Mouse (Mus musculus) myocyte (in vitro differentiated cells): ENCODE results near the gene Trim26. TPM values are rescaled to one million over a fixed set of nuclear protein-coding genes. Genes with fewer than 3 reads are reported as not detected.
A peak's percentile ranks its signal among the peaks of the same experiment; 100 is the strongest.
"Not testable (repeated sequence)": the region's sequence is repeated elsewhere in the genome, so short reads cannot be mapped to it uniquely, and the experiment has no call there.

ENCODE experiments used
- H3K27me3 ChIP-seq: one replicate; pipeline ENCODE4 v1.6.1; 2011; ENCODE audit not compliant: control insufficient read depth, insufficient read depth, insufficient read length
- H3K36me3 ChIP-seq: one replicate; pipeline ENCODE4 v1.6.1; 2011; ENCODE audit not compliant: control insufficient read depth, insufficient read depth
- H3K4me2 ChIP-seq: one replicate; pipeline ENCODE4 v1.6.1; 2011; ENCODE audit warnings: low read depth, control low read depth
- H3K4me3 ChIP-seq: one replicate; pipeline ENCODE4 v1.5.1; 2011; ENCODE audit warnings: mild to moderate bottlenecking, control low read depth, moderate library complexity
- H3K79me2 ChIP-seq: one replicate; pipeline ENCODE4 v1.6.1; 2011; ENCODE audit not compliant: control insufficient read depth, insufficient read depth
- H3ac ChIP-seq: one replicate; pipeline ENCODE4 v1.6.1; 2011; ENCODE audit not compliant: control insufficient read depth, insufficient read length
- CEBPB ChIP-seq: IDR thresholded peaks from 2 replicates; pipeline ENCODE4 v1.6.1; 2011; ENCODE audit warnings: mild to moderate bottlenecking, moderate library complexity; ENCODE audit not compliant: poor library complexity, insufficient read depth, severe bottlenecking
- E2F4 ChIP-seq: IDR thresholded peaks from one replicate; pipeline ENCODE4 v1.6.1; 2011; ENCODE audit warnings: mild to moderate bottlenecking, control low read depth, moderate library complexity; ENCODE audit not compliant: insufficient read depth
- MAX ChIP-seq: IDR thresholded peaks from one replicate; pipeline ENCODE4 v1.6.1; 2011; ENCODE audit warnings: low read depth, mild to moderate bottlenecking, control low read depth
- MYOD1 ChIP-seq, 3 experiments: IDR thresholded peaks; one replicate each; pipeline ENCODE4 v1.6.1; 2011; ENCODE audit warnings: control low read depth in 2 of 3, low read depth in 2 of 3, mild to moderate bottlenecking in 2 of 3, moderate library complexity in 1 of 3; ENCODE audit not compliant: insufficient read length in 2 of 3, control insufficient read depth in 1 of 3
- MYOG ChIP-seq, 3 experiments: IDR thresholded peaks; one replicate each; pipeline ENCODE4 v1.6.1; 2011; ENCODE audit warnings: control low read depth in 2 of 3, low read depth in 2 of 3, mild to moderate bottlenecking in 2 of 3; ENCODE audit not compliant: insufficient read length in 2 of 3, control insufficient read depth in 1 of 3, insufficient read depth in 1 of 3
- POLR2A ChIP-seq: IDR thresholded peaks from one replicate; pipeline ENCODE4 v1.6.1; 2011; ENCODE audit warnings: low read depth, mild to moderate bottlenecking, control low read depth, moderate library complexity; ENCODE audit not compliant: insufficient read length
- POLR2AphosphoS2 ChIP-seq: IDR thresholded peaks from one replicate; pipeline ENCODE4 v1.6.1; 2011; ENCODE audit warnings: low read depth, control low read depth; ENCODE audit not compliant: insufficient read length
- REST ChIP-seq: IDR thresholded peaks from one replicate; pipeline ENCODE4 v1.6.1; 2011; ENCODE audit warnings: mild to moderate bottlenecking, control low read depth, moderate library complexity; ENCODE audit not compliant: insufficient read depth, insufficient read length
- SRF ChIP-seq: IDR thresholded peaks from one replicate; pipeline ENCODE4 v1.6.1; 2011; ENCODE audit warnings: low read depth; ENCODE audit not compliant: control insufficient read depth, insufficient read length
- TCF12 ChIP-seq: IDR thresholded peaks from one replicate; pipeline ENCODE4 v1.6.1; 2011; ENCODE audit warnings: mild to moderate bottlenecking, control low read depth; ENCODE audit not compliant: poor library complexity, insufficient read depth, severe bottlenecking
- TCF3 ChIP-seq: IDR thresholded peaks from one replicate; pipeline ENCODE4 v1.6.1; 2011; ENCODE audit warnings: low read depth, control low read depth; ENCODE audit not compliant: insufficient read length
- USF1 ChIP-seq: IDR thresholded peaks from one replicate; pipeline ENCODE4 v1.6.1; 2011; ENCODE audit warnings: low read depth, mild to moderate bottlenecking, control low read depth, moderate library complexity
- polyA plus RNA-seq: library from polyadenylated mRNA; unstranded; fragments of >200 nt; fragmentation: generic; extraction: Trizol; gene quantifications from one replicate; pipeline ENCODE4 v1.2.1, GENCODE M21; 2012; ENCODE audit warnings: missing spikeins

The Trim26 gene
- polyA plus RNA-seq, 1 experiment: 17.1 TPM

DNA sequence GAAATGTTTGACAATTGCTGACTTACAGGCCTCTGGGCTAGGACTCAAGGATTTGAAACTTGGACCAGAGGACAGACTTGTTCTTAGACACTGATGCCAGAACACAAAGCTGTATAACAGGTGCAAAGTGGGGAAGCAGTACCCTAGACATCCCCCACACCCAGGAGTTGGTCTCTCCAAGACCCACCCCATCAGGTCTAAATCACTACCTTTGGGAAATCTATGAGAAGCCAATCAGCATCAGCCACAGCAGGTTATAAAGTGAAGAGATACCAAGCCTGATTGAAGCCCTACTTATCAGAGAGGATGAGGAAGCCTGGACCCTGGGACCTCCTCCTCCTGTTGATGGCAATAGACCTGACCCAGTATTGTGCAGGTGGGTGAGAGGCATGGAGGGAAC, 25.1 kb upstream of the Trim26 start, which contains the start of gene H2-M10.6:
Gene H2-M10.6, plus strand, starts transcription at position 301 of the 400 bp plus-strand sequence.
- no peaks in the 10 kb centered on the region for H3K36me3 ChIP-seq
- no peak within 1 kb of the TSS for H3K4me2 ChIP-seq
- no peaks in the 10 kb centered on the region for H3K79me2 ChIP-seq
- TF ChIP-seq MAX: no peak
- no peak for TF ChIP-seq SRF
- no peak for TF ChIP-seq USF1
- TF ChIP-seq TCF12: no peak
- TF ChIP-seq E2F4: no peak
- H3K4me3 ChIP-seq: no peak within 1 kb of the TSS
- H3ac ChIP-seq: no peak within 1 kb of the TSS
- peaks cover 3% of the 10 kb centered on the region for H3K27me3 ChIP-seq

- no peak for TF ChIP-seq USF1
- TF ChIP-seq TCF12: no peak
- no peak for TF ChIP-seq MYOG (IDR thresholded peaks at IDR 0.05; ENCODE audit: control insufficient read depth in 1 of 3, insufficient read depth in 1 of 3, insufficient read length in 2 of 3, low read depth in 2 of 3)
- TF ChIP-seq TCF3: no peak
- Histone ChIP-seq H3K4me2 (no peak overlapping the region), H3K4me3 (no peak overlapping the region), H3ac (no peak overlapping the region), H3K79me2 (no peaks in the 10 kb centered on the region), H3K27me3 (peaks cover 13% of the 10 kb centered on the region), H3K36me3 (no peaks in the 10 kb centered on the region)
Observed at GRCm38 (mm10) chr17:36824005-36824404, 12.9 kb upstream of the Trim26 start.

DNA sequence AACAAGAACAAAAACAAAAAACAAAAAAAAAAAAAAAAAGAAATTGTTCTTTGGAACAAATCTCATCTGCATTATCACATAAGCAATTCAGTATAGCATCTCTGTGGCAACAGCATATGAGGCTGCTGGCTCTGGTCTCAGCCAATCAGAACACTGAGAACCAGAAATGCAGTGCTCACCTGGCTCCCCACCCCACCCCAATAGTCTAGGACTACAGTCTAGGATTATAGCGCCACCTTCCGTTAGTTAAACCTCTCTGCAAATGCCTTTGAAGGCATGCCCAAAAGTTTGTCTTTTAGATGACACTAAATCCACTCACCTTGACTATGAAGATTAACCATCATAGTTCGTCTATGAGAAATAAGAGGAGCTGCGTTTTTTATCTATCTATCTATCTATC, 11.4 kb upstream of the Trim26 start:
- Histone ChIP-seq H3K4me3 (no peak overlapping the region), H3K79me2 (no peaks in the 10 kb centered on the region), H3ac (no peak overlapping the region), H3K27me3 (peaks cover 13% of the 10 kb centered on the region), H3K36me3 (no peaks in the 10 kb centered on the region), H3K4me2 (peak overlapping the region; percentile 39)
- no peak for TF ChIP-seq TCF3
- TF ChIP-seq SRF: no peak
- TF ChIP-seq MYOG (IDR thresholded peaks at IDR 0.05; ENCODE audit: control insufficient read depth in 1 of 3, insufficient read depth in 1 of 3, insufficient read length in 2 of 3, low read depth in 2 of 3): no peak
- no peak for TF ChIP-seq POLR2A
- TF ChIP-seq MYOD1 (IDR thresholded peaks at IDR 0.05; ENCODE audit: control insufficient read depth in 1 of 3, insufficient read length in 2 of 3, low read depth in 2 of 3): no peak

DNA sequence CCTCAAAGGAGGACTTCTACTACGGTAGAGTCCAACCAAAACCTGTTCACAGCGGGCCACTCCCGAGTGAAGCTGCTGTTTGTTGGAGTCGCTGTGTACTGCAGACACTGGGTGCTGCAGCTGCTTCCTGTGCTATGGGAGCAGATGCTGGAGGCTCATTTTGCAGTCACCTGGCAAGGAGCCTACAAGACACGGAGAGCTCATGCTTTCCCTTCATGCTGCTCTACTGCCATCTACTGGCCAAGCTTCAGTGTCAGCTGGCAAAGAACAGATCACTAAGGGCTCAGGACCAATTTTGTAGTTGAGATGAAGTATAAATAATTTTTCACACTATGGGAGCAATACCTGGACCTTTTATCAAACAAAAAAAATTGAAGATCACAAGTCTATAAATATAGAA, 10.9 kb upstream of the Trim26 start:
- H3ac ChIP-seq, H3K4me3 ChIP-seq, H3K79me2 ChIP-seq, H3K36me3 ChIP-seq: not testable (repeated sequence)
- TF ChIP-seq MYOD1 (IDR thresholded peaks at IDR 0.05; ENCODE audit: control insufficient read depth in 1 of 3, insufficient read length in 2 of 3, low read depth in 2 of 3) (peak in 2 of 3 experiments; percentile 44 to 52), MYOG (IDR thresholded peaks at IDR 0.05; ENCODE audit: control insufficient read depth in 1 of 3, insufficient read depth in 1 of 3, insufficient read length in 2 of 3, low read depth in 2 of 3) (peak in 2 of 3 experiments; percentile 13 to 40)
- peak overlapping the region; percentile 39 for H3K4me2 ChIP-seq
- peaks cover 13% of the 10 kb centered on the region for H3K27me3 ChIP-seq

DNA sequence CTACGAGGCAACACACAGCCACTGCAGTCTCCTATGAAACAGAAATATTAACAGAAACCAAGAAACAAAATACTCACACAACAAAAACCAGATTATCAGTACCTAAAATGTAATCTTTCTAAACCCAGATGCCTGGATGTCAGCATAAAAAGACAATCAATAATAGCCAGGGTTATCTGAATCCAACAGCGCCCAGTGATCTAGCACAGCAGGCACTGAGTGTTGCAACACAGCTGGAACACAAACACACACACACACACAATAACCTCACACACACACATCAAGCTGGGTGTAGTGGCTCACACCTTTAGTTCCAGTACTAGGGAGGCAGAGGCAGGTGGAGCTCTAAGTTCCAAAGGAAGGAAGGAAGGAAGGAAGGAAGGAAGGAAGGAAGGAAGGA, 8.4 kb upstream of the Trim26 start:
- TF ChIP-seq POLR2A: no peak
- no peak for TF ChIP-seq MYOG (IDR thresholded peaks at IDR 0.05; ENCODE audit: control insufficient read depth in 1 of 3, insufficient read depth in 1 of 3, insufficient read length in 2 of 3, low read depth in 2 of 3)
- TF ChIP-seq MAX: no peak
- no peak for TF ChIP-seq CEBPB
- TF ChIP-seq POLR2AphosphoS2: no peak
- no peak for TF ChIP-seq E2F4
- TF ChIP-seq SRF: no peak
- TF ChIP-seq TCF12: no peak
- no peak for TF ChIP-seq MYOD1 (IDR thresholded peaks at IDR 0.05; ENCODE audit: control insufficient read depth in 1 of 3, insufficient read length in 2 of 3, low read depth in 2 of 3)
- no peak for TF ChIP-seq USF1
- TF ChIP-seq REST: no peak
- no peak for TF ChIP-seq TCF3
- Histone ChIP-seq H3K4me3 (no peak overlapping the region), H3K27me3 (peaks cover 13% of the 10 kb centered on the region), H3K79me2 (no peaks in the 10 kb centered on the region), H3ac (no peak overlapping the region), H3K4me2 (no peak overlapping the region), H3K36me3 (no peaks in the 10 kb centered on the region)

- Histone ChIP-seq H3K4me3 (no peak overlapping the region), H3K79me2 (no peaks in the 10 kb centered on the region), H3K36me3 (no peaks in the 10 kb centered on the region), H3ac (no peak overlapping the region), H3K27me3 (peaks cover 18% of the 10 kb centered on the region), H3K4me2 (no peak overlapping the region)
- no peak for TF ChIP-seq USF1
- TF ChIP-seq MYOG (IDR thresholded peaks at IDR 0.05; ENCODE audit: control insufficient read depth in 1 of 3, insufficient read depth in 1 of 3, insufficient read length in 2 of 3, low read depth in 2 of 3): no peak
- no peak for TF ChIP-seq TCF12
- TF ChIP-seq POLR2A: no peak
- no peak for TF ChIP-seq REST
- no peak for TF ChIP-seq CEBPB
- no peak for TF ChIP-seq MYOD1 (IDR thresholded peaks at IDR 0.05; ENCODE audit: control insufficient read depth in 1 of 3, insufficient read length in 2 of 3, low read depth in 2 of 3)
- no peak for TF ChIP-seq TCF3
- no peak for TF ChIP-seq E2F4
- no peak for TF ChIP-seq SRF
- TF ChIP-seq POLR2AphosphoS2: no peak
Observed at GRCm38 (mm10) chr17:36830470-36830869, 6.5 kb upstream of the Trim26 start.
